Mouse (Mus musculus) myocyte (in vitro differentiated cells): Measurements from ENCODE around the gene Orai2.
"Not testable (repeated sequence)": the region's sequence is repeated elsewhere in the genome, so short reads cannot be mapped to it uniquely, and the experiment has no call there.

Source experiments
- CEBPB ChIP-seq: IDR thresholded peaks from 2 replicates; pipeline ENCODE4 v1.6.1; 2011; ENCODE audit warnings: mild to moderate bottlenecking, moderate library complexity; ENCODE audit not compliant: poor library complexity, insufficient read depth, severe bottlenecking
- E2F4 ChIP-seq: IDR thresholded peaks from one replicate; pipeline ENCODE4 v1.6.1; 2011; ENCODE audit warnings: mild to moderate bottlenecking, control low read depth, moderate library complexity; ENCODE audit not compliant: insufficient read depth
- MAX ChIP-seq: IDR thresholded peaks from one replicate; pipeline ENCODE4 v1.6.1; 2011; ENCODE audit warnings: low read depth, mild to moderate bottlenecking, control low read depth
- MYOD1 ChIP-seq, 3 experiments: IDR thresholded peaks; one replicate each; pipeline ENCODE4 v1.6.1; 2011; ENCODE audit warnings: control low read depth in 2 of 3, low read depth in 2 of 3, mild to moderate bottlenecking in 2 of 3, moderate library complexity in 1 of 3; ENCODE audit not compliant: insufficient read length in 2 of 3, control insufficient read depth in 1 of 3
- MYOG ChIP-seq, 3 experiments: IDR thresholded peaks; one replicate each; pipeline ENCODE4 v1.6.1; 2011; ENCODE audit warnings: control low read depth in 2 of 3, low read depth in 2 of 3, mild to moderate bottlenecking in 2 of 3; ENCODE audit not compliant: insufficient read length in 2 of 3, control insufficient read depth in 1 of 3, insufficient read depth in 1 of 3
- POLR2A ChIP-seq: IDR thresholded peaks from one replicate; pipeline ENCODE4 v1.6.1; 2011; ENCODE audit warnings: low read depth, mild to moderate bottlenecking, control low read depth, moderate library complexity; ENCODE audit not compliant: insufficient read length
- POLR2AphosphoS2 ChIP-seq: IDR thresholded peaks from one replicate; pipeline ENCODE4 v1.6.1; 2011; ENCODE audit warnings: low read depth, control low read depth; ENCODE audit not compliant: insufficient read length
- REST ChIP-seq: IDR thresholded peaks from one replicate; pipeline ENCODE4 v1.6.1; 2011; ENCODE audit warnings: mild to moderate bottlenecking, control low read depth, moderate library complexity; ENCODE audit not compliant: insufficient read depth, insufficient read length
- SRF ChIP-seq: IDR thresholded peaks from one replicate; pipeline ENCODE4 v1.6.1; 2011; ENCODE audit warnings: low read depth; ENCODE audit not compliant: control insufficient read depth, insufficient read length
- TCF12 ChIP-seq: IDR thresholded peaks from one replicate; pipeline ENCODE4 v1.6.1; 2011; ENCODE audit warnings: mild to moderate bottlenecking, control low read depth; ENCODE audit not compliant: poor library complexity, insufficient read depth, severe bottlenecking
- TCF3 ChIP-seq: IDR thresholded peaks from one replicate; pipeline ENCODE4 v1.6.1; 2011; ENCODE audit warnings: low read depth, control low read depth; ENCODE audit not compliant: insufficient read length
- USF1 ChIP-seq: IDR thresholded peaks from one replicate; pipeline ENCODE4 v1.6.1; 2011; ENCODE audit warnings: low read depth, mild to moderate bottlenecking, control low read depth, moderate library complexity

DNA sequence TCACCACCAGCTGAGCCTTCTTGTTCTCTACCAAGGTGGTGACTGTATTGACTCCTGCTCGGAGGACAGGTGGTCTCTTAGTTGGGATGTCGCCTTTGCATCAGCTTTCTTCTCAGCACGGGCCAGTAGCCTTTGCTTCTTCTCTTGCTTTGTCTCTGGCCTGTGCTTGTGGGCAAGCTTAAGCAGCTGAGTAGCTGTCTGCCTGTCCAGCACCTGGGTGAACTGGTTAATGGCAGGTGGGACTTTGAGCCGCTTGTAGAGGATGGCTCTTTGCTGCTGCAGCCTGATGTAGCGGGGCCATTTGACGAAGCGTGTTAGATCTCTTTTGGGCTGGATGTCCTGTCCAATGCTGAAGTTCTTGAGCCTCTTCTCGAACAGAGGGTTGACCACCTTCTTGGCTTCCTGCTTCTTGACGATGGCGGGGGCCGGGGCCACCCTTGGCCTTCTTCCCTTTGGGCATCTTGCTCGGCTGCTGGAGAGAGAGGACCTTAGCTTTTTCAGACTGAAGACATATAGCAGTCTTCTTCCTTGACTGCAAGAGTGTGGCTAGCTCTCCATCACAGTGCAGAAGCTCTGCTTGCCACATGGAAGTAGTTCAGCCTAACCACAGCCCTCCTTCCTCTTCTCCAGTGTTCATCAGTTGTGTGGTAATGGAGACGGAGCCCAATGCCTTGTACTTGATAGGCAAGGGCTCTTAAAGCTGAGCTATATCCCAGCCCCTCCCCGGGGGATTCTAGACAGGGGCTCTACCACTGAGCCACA is 41.0 kb upstream of the Orai2 start:
- not testable (repeated sequence) for TF ChIP-seq POLR2AphosphoS2; POLR2A; MAX; E2F4; CEBPB; TCF12; MYOD1 (IDR thresholded peaks at IDR 0.05; ENCODE audit: control insufficient read depth in 1 of 3, insufficient read length in 2 of 3, low read depth in 2 of 3); USF1; REST; MYOG (IDR thresholded peaks at IDR 0.05; ENCODE audit: control insufficient read depth in 1 of 3, insufficient read depth in 1 of 3, insufficient read length in 2 of 3, low read depth in 2 of 3); TCF3; SRF
